Mouse (Mus musculus) forebrain, embryonic 15.5 days (tissue): ENCODE data around the gene Tlr5. TPM values are rescaled to one million over a fixed set of nuclear protein-coding genes. Genes with fewer than 3 reads are reported as not detected.

Experiments
- ATAC-seq: fragments of 200-750 bp; cut with Nextera tagmentation; replicated peaks from 2 replicates; pipeline ENCODE4 v1.8.0; 2017; ENCODE audit warnings: mild to moderate bottlenecking, moderate TSS enrichment, moderate library complexity
- H3K27ac ChIP-seq: fragments of 300-500 bp; sonication (generic); replicated peaks from 2 replicates; pipeline ENCODE4 v1.5.1; 2015; ENCODE audit warnings: mild to moderate bottlenecking, inconsistent platforms
- H3K27me3 ChIP-seq: fragments of 300-500 bp; sonication (generic); 2 replicates; pipeline ENCODE4 v1.6.1; 2015; ENCODE audit warnings: inconsistent platforms
- H3K36me3 ChIP-seq: fragments of 300-500 bp; sonication (generic); 2 replicates; pipeline ENCODE4 v1.6.1; 2015; ENCODE audit warnings: mild to moderate bottlenecking, inconsistent platforms
- H3K4me1 ChIP-seq: fragments of 300-500 bp; sonication (generic); 2 replicates; pipeline ENCODE4 v1.6.1; 2015; ENCODE audit warnings: inconsistent platforms
- H3K4me2 ChIP-seq: fragments of 300-500 bp; sonication (generic); replicated peaks from 2 replicates; pipeline ENCODE4 v1.6.1; 2015; ENCODE audit warnings: mild to moderate bottlenecking, inconsistent platforms
- H3K4me3 ChIP-seq: fragments of 300-500 bp; sonication (generic); 2 replicates; pipeline ENCODE4 v1.5.1; 2015; ENCODE audit warnings: mild to moderate bottlenecking, inconsistent platforms
- H3K9ac ChIP-seq: fragments of 300-500 bp; sonication (generic); replicated peaks from 2 replicates; pipeline ENCODE4 v1.6.1; 2015; ENCODE audit warnings: mild to moderate bottlenecking, inconsistent platforms
- H3K9me3 ChIP-seq: fragments of 300-500 bp; sonication (generic); 2 replicates; pipeline ENCODE4 v1.6.1; 2016; ENCODE audit warnings: inconsistent platforms
- WGBS: fragments of 180-500 bp; shearing (Covaris S2); methylation state at CpG from one replicate; pipeline ENCODE4 v1.1.7; 2015; ENCODE audit warnings: mixed read lengths; 5-methylcytosine and 5-hydroxymethylcytosine counted together
- polyA plus RNA-seq: library from polyadenylated mRNA; unstranded; fragments of >200 nt; fragmentation: Nextera tagmentation; extraction: Ambion mirVana; gene quantifications from 2 replicates; pipeline ENCODE4 v1.2.1, GENCODE M21; 2015

Gene Tlr5
- polyA plus RNA-seq, 1 experiment from 2014 or later, result 0.14 TPM

- no peaks in the 10 kb centered on the region for H3K9me3 ChIP-seq
- no peak overlapping the region for H3K4me2 ChIP-seq
- H3K4me3 ChIP-seq, result no peak overlapping the region
- no peaks in the 10 kb centered on the region for H3K27me3 ChIP-seq
- H3K36me3 ChIP-seq, result no peaks in the 10 kb centered on the region
- no peaks in the 10 kb centered on the region for H3K4me1 ChIP-seq
- H3K27ac ChIP-seq, result no peak overlapping the region
- 84% methylated on average over 19 of the region's 19 CpGs for WGBS
- H3K9ac ChIP-seq, result no peak overlapping the region
- ATAC-seq, result no peak
These were observed 26.4 kb upstream of the Tlr5 start for GRCm38 (mm10) chr1:182927878-182928851.

- H3K36me3 ChIP-seq, result no peaks in the 10 kb centered on the region
- no peak overlapping the region for H3K4me3 ChIP-seq
- H3K4me1 ChIP-seq, result no peaks in the 10 kb centered on the region
- H3K4me2 ChIP-seq, result no peak overlapping the region
- no peak overlapping the region for H3K27ac ChIP-seq
- no peak overlapping the region for H3K9ac ChIP-seq
- 53% methylated on average over 6 of the region's 6 CpGs for WGBS
- ATAC-seq, result no peak
- no peaks in the 10 kb centered on the region for H3K27me3 ChIP-seq
- no peaks in the 10 kb centered on the region for H3K9me3 ChIP-seq
These were observed 19.1 kb upstream of the Tlr5 start for GRCm38 (mm10) chr1:182935469-182935868.

- Histone ChIP-seq H3K4me1 (no peaks in the 10 kb centered on the region), H3K9me3 (no peaks in the 10 kb centered on the region), H3K9ac (no peak overlapping the region), H3K36me3 (no peaks in the 10 kb centered on the region), H3K4me2 (no peak overlapping the region), H3K27me3 (no peaks in the 10 kb centered on the region), H3K4me3 (no peak overlapping the region), H3K27ac (no peak overlapping the region)
- no peak for ATAC-seq
- WGBS, result 40% methylated on average over 10 of the region's 10 CpGs
These were observed 17.0 kb upstream of the Tlr5 start for GRCm38 (mm10) chr1:182937486-182938120.

DNA sequence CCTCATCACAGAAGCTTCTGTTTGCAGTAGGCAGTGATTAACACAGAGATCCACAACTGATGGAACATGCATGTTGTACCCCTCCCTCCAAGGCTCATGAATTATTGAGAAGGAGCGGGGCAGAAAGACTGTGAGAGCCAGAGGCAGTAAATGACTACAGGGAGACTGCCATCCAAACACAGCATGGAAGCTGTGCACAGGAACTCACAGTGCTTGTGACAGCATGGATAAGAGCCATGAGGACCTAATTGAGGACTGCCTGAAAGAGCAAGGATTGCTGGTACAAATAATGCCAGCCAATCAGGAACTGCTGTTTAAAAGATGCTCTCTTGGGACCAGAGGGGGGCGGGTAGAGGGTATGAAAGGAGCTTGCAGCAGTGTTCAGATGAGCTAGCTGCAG lies 12.7 kb upstream of the Tlr5 start:
- H3K9me3 ChIP-seq, result no peaks in the 10 kb centered on the region
- H3K27ac ChIP-seq, result no peak overlapping the region
- H3K4me2 ChIP-seq, result no peak overlapping the region
- no peaks in the 10 kb centered on the region for H3K36me3 ChIP-seq
- ATAC-seq, result no peak
- WGBS, result 70% methylated on average over 2 of the region's 2 CpGs
- H3K27me3 ChIP-seq, result no peaks in the 10 kb centered on the region
- no peaks in the 10 kb centered on the region for H3K4me1 ChIP-seq
- H3K4me3 ChIP-seq, result no peak overlapping the region
- H3K9ac ChIP-seq, result no peak overlapping the region

- ATAC-seq, result no peak
- WGBS, result 89% methylated on average over 3 of the region's 3 CpGs
- Histone ChIP-seq H3K4me1 (no peaks in the 10 kb centered on the region), H3K27me3 (no peaks in the 10 kb centered on the region), H3K9ac (no peak overlapping the region), H3K27ac (no peak overlapping the region), H3K4me2 (no peak overlapping the region), H3K9me3 (no peaks in the 10 kb centered on the region), H3K36me3 (no peaks in the 10 kb centered on the region), H3K4me3 (no peak overlapping the region)
These were observed 10.7 kb upstream of the Tlr5 start for GRCm38 (mm10) chr1:182943911-182944310.

DNA sequence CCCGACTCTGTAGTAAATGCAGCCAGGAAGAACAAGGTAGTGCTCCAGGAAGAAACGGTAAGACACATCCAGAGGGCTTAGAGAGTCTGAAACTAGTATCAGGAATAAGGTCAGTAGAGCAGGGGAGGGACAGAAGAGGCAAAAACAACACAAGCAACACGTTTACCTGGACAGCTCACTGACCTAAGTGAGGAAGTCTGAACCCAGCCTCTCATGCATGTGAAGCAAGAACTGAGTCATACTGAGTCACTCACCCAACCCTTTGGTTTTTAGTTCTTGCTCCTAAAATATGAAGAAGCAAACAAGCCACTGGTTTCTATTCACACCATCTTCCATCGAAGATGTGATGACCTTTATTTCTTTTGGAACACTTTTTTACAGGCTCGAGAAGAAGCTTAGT lies 9.9 kb upstream of the Tlr5 start:
- no peaks in the 10 kb centered on the region for H3K27me3 ChIP-seq
- H3K9ac ChIP-seq, result no peak overlapping the region
- H3K36me3 ChIP-seq, result no peaks in the 10 kb centered on the region
- no peak overlapping the region for H3K27ac ChIP-seq
- WGBS, result 76% methylated on average over 5 of the region's 5 CpGs
- H3K4me3 ChIP-seq, result no peak overlapping the region
- H3K4me2 ChIP-seq, result no peak overlapping the region
- no peak for ATAC-seq
- H3K9me3 ChIP-seq, result no peaks in the 10 kb centered on the region
- no peaks in the 10 kb centered on the region for H3K4me1 ChIP-seq

DNA sequence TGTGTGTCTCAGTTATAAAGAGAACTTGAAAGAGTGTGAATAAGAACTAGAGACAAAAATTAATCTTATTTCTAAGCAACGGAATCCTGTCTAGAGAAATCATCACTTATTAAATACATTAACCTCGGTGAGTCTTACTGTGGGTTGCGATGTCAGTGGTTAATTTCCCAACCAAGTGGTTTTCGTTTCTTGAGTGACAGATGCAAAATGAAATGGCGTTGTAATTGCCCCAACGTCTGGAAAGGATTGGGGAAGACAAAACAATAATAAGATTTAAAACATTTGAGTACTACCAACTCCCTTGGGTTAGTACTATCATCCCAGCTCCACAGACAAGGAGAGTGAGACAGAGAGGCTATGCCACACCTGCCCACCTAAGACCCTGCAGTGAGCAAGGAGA lies 9.0 kb upstream of the Tlr5 start:
- H3K9me3 ChIP-seq, result no peaks in the 10 kb centered on the region
- no peak overlapping the region for H3K9ac ChIP-seq
- H3K4me2 ChIP-seq, result no peak overlapping the region
- no peaks in the 10 kb centered on the region for H3K36me3 ChIP-seq
- H3K27ac ChIP-seq, result no peak overlapping the region
- WGBS, result 84% methylated on average over 6 of the region's 6 CpGs
- H3K4me3 ChIP-seq, result no peak overlapping the region
- no peaks in the 10 kb centered on the region for H3K4me1 ChIP-seq
- ATAC-seq, result no peak
- H3K27me3 ChIP-seq, result no peaks in the 10 kb centered on the region

GRCm38 (mm10) chr1:182951298-182951697 lies 3.3 kb upstream of the Tlr5 start:
- 83% methylated on average over 9 of the region's 9 CpGs for WGBS
- no peaks in the 10 kb centered on the region for H3K27me3 ChIP-seq
- ATAC-seq, result no peak

GRCm38 (mm10) chr1:182953165-182953564 lies 1.4 kb upstream of the Tlr5 start:
- ATAC-seq, result peak; percentile 55
- Histone ChIP-seq H3K4me2 (no peak overlapping the region), H3K27me3 (no peaks in the 10 kb centered on the region; the same call in 1 of the 2 replicates), H3K4me1 (peaks cover 21% of the 10 kb centered on the region), H3K36me3 (no peaks in the 10 kb centered on the region), H3K4me3 (no peak overlapping the region), H3K9ac (no peak overlapping the region), H3K9me3 (no peaks in the 10 kb centered on the region), H3K27ac (0 out of 2 replicates have a peak overlapping the region, but pooled peaks have one; percentile 19)
- 11% methylated on average over 3 of the region's 3 CpGs for WGBS

More at GRCm38 (mm10) chr1:182951298-182951697, 3.3 kb upstream of the Tlr5 start:
- no peak overlapping the region for H3K4me2 ChIP-seq
- H3K9me3 ChIP-seq, result no peaks in the 10 kb centered on the region
- H3K36me3 ChIP-seq, result no peaks in the 10 kb centered on the region
- no peak overlapping the region for H3K9ac ChIP-seq
- H3K4me1 ChIP-seq, result peaks cover 21% of the 10 kb centered on the region
- no peak overlapping the region for H3K27ac ChIP-seq
- H3K4me3 ChIP-seq, result no peak overlapping the region

GRCm38 (mm10) chr1:182953667-182954066 lies 921 bp upstream of the Tlr5 start:
- Histone ChIP-seq H3K27me3 (no peaks in the 10 kb centered on the region; the same call in 1 of the 2 replicates), H3K9me3 (no peaks in the 10 kb centered on the region), H3K4me3 (no peak overlapping the region), H3K27ac (no peak overlapping the region), H3K36me3 (no peaks in the 10 kb centered on the region), H3K9ac (no peak overlapping the region), H3K4me2 (no peak overlapping the region), H3K4me1 (peaks cover 21% of the 10 kb centered on the region)
- WGBS, result 74% methylated on average over 4 of the region's 4 CpGs
- 0 out of 2 replicates have a peak, but pooled peaks have one; percentile 11 for ATAC-seq

GRCm38 (mm10) chr1:182955047-182955620 lies 546 bp downstream of the Tlr5 start:
- no peaks in the 10 kb centered on the region; the same call in 1 of the 2 replicates for H3K27me3 ChIP-seq
- no peaks in the 10 kb centered on the region for H3K36me3 ChIP-seq
- H3K4me2 ChIP-seq, result peak overlapping the region; percentile 56
- H3K27ac ChIP-seq, result no peak overlapping the region
- peak overlapping the region; percentile 36 for H3K9ac ChIP-seq
- H3K4me1 ChIP-seq, result peaks cover 32% of the 10 kb centered on the region
- 21% methylated on average over 15 of the region's 15 CpGs for WGBS
- no peak for ATAC-seq
- peak overlapping the region; percentile 33 for H3K4me3 ChIP-seq
- H3K9me3 ChIP-seq, result no peaks in the 10 kb centered on the region
